Mouse (Mus musculus): ENCODE results near the gene Ppy.

DNA sequence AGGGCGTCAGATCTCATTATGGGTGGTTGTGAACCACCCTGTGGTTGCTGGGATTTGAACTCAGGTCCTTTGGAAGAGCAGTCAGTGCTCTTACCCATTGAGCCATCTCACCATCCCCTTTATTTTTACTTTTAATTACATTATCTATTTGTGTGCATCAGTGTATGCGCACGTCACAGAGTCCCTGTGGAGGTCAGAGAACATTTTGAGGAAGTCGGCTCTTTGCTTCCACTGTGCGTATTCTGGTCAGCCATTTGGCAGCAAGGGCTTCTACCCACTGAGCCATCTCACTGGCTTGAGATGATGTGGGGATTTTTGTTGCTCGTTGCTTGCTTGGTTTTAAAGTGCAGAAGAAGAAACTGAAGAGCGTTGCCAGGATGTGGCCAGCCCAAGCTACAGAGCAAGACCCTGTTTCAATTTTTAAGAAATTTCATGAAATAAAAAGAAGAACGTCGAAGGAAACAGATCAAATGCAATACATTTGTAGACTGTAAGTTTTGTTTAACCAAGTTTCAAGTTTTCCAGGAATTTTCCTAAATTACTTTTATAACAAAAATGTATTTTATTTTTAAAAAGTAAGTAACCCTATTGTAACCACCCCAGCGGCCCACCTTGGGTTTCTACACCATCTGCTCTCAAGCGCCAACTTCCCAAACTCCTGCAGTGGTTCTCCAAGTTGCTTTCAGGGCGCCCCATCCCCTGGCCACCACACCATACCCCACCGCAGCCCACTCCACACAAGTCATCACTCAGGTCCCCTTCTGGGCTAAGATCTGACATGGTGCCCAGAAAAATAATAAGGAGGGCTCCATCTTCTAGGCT is 36.7 kb upstream of the Ppy start:
- no peak for TF ChIP-seq EP300 (IDR thresholded peaks at IDR 0.05; ENCODE audit: low read depth)
- no peak for TF ChIP-seq CTCF (IDR thresholded peaks at IDR 0.05; ENCODE audit: low read depth)
